Mouse (Mus musculus) layer of hippocampus, adult 9-11 months (tissue): ENCODE data around the gene Ush2a.

Experiments
- DNase-seq: peaks from one replicate; pipeline ENCODE4 v3.0.0; 2022

Ush2a gene

GRCm38 (mm10) chr1:188805069-188805468, 543.2 kb downstream of the Ush2a start:
- no peak for DNase-seq

DNA sequence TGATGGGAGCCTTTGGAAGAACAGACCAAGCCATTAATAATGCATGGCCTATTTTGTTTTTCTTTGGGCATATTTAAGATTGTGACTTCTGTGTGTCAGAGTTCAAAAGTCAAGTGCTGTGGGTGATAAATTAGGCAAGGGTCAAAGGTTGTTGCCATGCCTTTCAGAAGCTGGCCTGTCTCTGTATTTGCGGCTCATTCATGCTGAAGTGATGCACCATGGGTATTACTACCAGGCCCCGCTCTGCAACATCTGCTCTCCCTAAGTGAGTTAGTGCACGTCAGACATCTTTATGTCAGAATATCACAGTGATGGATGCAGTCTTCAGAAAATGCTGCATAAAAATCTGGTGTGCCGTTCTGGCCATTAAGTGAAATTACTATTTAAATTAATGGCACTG, 544.0 kb downstream of the Ush2a start:
- DNase-seq = no peak

DNA sequence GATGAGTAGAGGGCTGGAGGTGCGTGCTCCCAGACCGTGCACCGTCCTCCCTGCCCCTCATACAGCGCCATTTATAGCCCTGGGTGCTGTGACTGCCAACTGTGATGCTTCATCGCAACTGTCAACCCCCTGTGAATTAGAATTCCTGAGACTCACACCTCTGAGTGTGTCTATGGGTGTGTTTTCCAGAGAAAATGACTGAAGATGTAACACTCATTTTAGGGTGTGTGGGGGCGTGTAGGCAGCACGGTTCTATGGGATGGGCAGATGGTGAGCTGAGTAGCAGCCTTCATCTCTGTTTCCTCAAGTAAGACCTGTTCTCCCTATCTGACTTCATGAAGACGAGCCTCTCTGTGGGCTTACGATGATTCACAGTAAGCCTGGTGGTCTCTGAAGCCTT, 548.8 kb downstream of the Ush2a start:
- DNase-seq = no peak

- no peak for DNase-seq
These were observed 553.2 kb downstream of the Ush2a start for GRCm38 (mm10) chr1:188815072-188815471.

GRCm38 (mm10) chr1:188824195-188824594, 562.4 kb downstream of the Ush2a start:
- no peak for DNase-seq

DNA sequence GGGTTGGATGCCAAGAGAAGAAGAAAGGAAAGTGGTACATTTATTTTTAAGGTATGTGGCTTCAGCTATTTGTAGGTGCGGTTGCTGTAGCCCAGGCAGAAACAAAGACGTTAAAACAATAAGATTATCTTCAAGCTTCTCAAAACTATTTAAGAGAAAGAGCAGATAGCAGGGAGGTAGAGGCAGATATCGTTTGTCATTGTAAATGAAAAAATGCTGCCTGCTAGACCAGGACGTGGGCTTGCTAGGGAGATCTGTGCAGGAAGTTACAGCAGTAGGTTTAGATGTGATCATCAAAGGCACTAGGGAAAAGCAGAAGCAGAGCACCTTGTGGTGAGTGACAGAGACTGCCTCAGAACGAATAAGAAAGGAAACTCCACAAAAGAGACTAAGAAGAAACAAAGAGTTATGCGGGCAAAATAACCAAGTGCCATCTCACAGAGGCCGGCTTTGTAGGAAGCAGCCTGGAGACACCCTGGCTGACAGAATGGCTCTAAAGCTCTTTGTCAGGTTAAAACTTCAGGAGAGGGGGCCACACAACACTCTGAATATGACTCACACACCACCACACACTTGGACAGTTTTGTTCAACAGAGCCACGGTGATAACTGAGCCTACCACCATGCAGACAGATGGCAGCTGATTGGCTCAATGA, 563.2 kb downstream of the Ush2a start:
- DNase-seq = no peak

DNA sequence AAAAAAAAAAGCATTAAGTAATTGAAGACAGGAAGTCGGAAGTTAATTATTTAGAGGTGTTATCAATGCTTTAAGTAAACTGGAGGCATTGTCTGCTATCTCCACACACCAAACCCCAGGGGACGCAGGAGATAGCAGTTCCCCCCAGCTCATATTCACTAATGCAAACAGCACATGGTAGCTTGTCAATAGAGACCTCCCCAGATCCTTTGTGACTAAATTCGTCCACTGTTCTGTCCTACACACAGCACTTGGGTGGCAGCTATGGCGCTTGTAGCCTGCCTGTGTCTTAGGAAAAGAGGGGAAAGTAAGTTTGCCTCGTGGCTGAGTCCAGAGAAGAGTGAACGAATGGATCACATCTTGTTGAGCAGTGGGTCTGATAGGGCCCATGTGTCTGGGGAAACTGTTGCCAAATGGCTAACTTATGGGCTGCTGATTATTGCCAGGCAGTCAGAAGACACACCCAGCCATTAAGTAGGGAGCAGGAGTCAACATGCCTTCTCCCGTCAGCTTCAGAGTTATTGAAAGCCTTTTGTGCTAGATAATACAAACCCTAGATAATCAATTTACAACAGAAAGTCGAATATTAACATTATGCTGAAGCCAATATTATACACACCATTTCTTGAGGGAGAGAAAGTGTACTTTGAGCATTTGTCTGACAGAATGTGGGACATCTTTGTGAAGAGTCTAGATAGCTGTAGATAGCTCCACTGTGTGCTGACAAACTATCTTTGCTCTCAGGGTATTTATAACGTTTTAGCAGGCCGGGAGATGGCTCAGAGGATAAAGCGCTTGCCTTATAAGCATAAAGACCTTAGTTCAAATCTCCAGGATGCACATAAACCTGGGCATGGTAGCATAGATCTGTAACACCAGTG, 568.9 kb downstream of the Ush2a start:
- DNase-seq = no peak

DNA sequence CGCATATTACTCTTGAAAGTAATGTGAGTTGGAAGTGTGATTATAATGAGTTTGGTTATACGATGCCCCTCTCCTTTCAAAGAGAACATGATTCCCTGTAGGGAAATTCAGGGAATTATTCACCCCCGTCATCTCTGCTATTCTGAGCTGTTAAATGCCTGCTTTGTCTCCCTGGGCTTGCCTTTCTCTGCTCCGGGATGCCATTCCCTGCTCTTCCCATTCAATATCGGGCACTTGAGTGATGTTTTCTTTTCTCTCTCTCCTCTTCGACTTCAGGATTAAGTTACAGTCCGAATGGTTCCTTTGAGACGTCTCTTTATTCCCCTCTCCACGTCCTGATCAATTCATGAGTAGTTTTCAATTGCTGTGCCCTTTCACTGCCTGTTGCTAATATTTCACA, 572.1 kb downstream of the Ush2a start:
- no peak for DNase-seq

DNA sequence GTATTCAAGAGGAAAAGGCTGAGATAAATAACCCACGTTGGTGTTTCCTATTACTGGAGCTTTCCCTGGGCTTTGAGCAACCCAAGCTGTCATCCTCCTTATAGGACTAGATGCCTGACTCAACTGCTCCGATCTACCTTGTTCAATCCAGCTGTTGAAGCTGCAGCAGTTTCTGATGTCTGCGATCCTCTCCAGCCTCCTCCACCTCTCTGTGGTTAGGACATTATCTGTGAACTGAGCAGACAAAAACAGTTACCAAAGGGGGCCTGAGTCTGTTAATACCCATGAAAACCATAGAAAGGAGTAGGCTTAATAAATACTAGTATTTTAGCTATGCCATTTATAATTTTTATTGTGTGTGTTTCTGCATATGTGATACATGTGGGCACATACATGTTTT, 572.9 kb downstream of the Ush2a start:
- no peak for DNase-seq

GRCm38 (mm10) chr1:188837613-188838295, 575.9 kb downstream of the Ush2a start:
- no peak for DNase-seq

DNA sequence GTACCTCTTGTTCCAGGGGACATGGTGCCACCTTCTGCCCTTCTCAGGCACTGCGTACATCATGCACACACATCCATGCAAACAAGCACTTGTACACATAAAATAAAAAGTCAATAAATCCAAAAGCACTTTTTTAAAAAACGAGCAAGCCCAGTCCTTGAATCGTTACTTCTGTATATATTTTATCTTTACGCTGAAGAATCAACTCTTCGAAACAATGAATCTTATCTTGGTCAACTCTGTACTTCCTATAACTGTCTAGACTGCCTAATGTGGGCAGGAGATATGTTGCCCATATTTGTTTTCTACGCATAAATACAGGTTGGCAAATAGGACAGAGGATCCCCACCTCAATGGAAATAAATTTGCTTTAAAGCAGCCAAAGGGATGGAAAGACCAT, 585.4 kb downstream of the Ush2a start:
- DNase-seq = no peak

GRCm38 (mm10) chr1:188852776-188853175, 591.0 kb downstream of the Ush2a start:
- no peak for DNase-seq

DNA sequence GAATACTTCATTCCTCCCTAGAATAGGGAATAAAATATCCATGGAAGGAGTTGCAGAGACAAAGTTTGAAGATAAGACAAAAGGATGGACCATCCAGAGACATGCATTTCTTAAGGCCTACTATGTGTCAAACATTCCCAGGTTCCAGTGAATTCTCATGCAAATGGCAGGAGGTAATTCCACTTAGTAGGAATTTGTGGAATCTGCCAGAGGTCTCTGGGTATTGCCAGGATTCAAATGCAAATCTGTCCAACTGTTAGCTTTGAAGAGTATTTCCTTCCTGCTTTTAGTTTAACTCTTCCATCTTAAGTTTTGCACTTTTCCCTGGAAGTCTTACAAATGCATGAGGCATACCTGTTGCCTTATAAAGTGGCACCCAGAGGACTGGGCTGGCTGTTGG, 592.4 kb downstream of the Ush2a start:
- DNase-seq = no peak

DNA sequence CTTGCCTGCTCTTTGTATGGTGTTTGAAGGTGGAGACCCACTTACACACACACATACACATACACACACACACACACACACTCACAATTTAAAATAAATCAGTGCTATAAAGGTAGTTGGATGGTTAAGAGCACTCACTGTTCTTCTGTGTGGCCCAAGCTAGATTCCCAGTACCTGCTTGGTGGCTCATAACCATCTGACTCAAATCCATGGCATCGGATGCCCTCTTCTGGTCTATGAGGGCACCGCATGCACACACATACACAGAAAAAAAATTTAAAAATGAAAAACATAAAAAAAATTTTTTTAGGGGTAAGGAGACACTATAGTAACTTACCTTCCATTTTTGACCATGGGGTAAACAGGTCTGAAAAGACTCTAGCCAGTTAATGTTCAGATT, 593.2 kb downstream of the Ush2a start:
- no peak for DNase-seq

- DNase-seq = no peak
These were observed 597.9 kb downstream of the Ush2a start for GRCm38 (mm10) chr1:188859718-188860117.

DNA sequence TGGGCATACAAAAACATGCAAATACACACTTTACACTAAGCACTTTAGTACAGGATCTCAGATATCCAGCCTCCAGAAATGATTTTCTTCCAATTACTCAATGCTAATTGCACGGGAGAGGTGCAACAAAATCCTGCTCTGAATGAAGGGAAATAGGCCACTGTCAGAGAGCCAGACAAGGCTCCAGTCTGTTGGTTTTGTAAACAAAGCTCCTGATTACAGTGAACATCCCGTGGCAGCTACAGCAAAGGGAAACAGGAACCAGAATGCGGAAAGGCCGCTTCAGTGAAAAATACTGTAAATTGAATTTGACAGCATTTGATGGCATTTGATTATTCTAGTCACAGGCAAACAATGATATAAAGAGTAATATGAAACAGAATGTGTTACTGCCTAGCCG, 604.1 kb downstream of the Ush2a start:
- no peak for DNase-seq

- no peak for DNase-seq
These were observed 604.7 kb downstream of the Ush2a start for GRCm38 (mm10) chr1:188866515-188866914.

- no peak for DNase-seq
These were observed 616.8 kb downstream of the Ush2a start for GRCm38 (mm10) chr1:188878531-188879055.

DNA sequence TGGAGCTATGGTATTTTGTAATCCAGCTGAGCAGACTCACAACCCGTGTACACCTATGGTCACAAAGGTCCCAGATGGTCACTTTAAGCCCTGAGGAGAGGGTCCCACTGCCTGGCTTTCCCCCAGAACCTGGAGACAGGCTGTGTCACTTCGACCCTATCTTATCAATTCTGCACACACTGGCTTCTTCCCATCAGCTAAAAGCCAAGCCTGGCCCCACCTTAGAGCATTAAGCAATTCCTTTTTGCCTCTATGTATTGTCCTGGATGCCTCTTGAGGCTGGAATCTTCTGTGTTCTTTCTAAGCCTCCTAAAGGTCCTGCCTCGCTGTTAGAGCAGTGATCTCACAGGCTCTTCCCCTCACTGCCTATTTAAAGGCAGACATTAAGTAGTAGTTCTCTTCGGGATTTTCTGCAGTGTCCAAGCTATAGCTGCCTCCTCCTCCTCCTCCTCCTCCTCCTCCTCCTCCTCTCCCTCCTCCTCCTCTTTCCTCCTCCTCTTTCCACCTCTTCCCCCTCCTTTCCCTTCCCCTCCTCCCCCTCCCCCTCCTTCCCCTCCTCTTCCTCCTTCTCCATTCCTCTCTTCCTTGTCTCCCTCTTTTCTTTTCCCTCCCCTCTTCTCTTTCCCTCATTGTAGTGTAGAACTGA, 635.2 kb downstream of the Ush2a start:
- DNase-seq = no peak

- no peak for DNase-seq
These were observed 642.3 kb downstream of the Ush2a start for GRCm38 (mm10) chr1:188904091-188904490.

DNA sequence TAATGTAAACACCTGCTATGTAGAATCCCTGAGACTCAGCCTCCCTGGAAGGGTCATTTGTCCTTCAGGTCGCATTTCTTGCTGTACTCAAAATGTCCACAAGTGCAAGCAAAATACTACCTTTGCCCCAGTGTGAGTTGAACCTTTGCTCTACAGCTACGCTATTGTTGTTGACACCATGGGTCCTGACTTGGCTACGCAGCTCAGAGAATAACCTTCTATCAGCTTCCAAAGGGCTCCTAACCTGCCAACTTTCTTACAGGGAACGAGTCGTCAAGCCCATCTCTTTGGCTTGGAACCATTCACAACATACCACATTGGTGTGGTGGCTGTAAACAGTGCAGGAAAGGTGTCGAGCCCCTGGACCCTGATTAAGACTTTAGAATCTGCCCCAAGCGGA, 644.4 kb downstream of the Ush2a start:
- no peak for DNase-seq

DNA sequence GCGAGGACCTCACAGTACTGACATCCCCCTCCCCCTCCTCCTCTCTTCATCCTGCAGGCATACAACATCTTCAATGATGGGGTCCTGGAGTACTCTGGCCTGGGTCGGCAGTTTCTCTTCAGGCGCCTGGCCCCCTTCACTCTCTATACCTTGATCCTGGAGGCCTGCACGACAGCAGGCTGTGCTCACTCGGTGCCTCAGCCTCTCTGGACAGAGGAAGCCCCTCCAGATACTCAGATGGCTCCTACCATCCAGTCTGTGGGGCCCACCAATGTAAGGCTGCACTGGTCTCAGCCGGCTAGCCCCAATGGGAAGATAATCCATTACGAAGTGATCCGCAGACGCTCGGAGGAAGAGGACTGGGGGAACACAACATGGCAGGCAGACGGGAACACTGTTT, 648.8 kb downstream of the Ush2a start:
- DNase-seq = no peak

- no peak for DNase-seq
These were observed 658.1 kb downstream of the Ush2a start for GRCm38 (mm10) chr1:188919946-188920345.
